Comparison of ENCODE assay signal across 19 mouse cellular contexts in genomic region chr8:94658031-94658430, GRCm38 (mm10). TPM values are rescaled to one million over a fixed set of nuclear protein-coding genes. Genes with fewer than 3 reads are reported as not detected.
DNase-seq lines count a peak whose midpoint lies in the region; ATAC-seq and TF ChIP-seq lines count a peak whose summit lies in the region.
"Had no signal": no experiment of that assay in that cellular context is flagged by ENCODE, and none has a peak within 500 bp of the region (broad histone marks: within the 10 kb centered on the region; RNA-seq: fewer than 3 reads in every experiment).

No protein-coding gene starts in this region.

- no peaks in the 10 kb centered on the region for H3K9me3 ChIP-seq in intestine, postnatal 0 days (ENCODE audit: control insufficient read depth)
- H3K9me3 ChIP-seq in intestine, embryonic 16.5 days (ENCODE audit: control insufficient read depth, low read length): no peaks in the 10 kb centered on the region
- no peaks in the 10 kb centered on the region for H3K9me3 ChIP-seq in lung, embryonic 14.5 days (ENCODE audit: low read depth, low read length)
- no peaks in the 10 kb centered on the region for H3K9me3 ChIP-seq in MEL (replicated peaks; ENCODE audit: insufficient read depth, low read length)
- H3K9me3 ChIP-seq in midbrain, embryonic 15.5 days: no peaks in the 10 kb centered on the region
- H3K9me3 ChIP-seq: heart, embryonic 15.5 days; intestine, embryonic 15.5 days; liver, embryonic 13.5 days; midbrain, embryonic 10.5 days had no signal

- TF ChIP-seq RAD21 in MEL (IDR thresholded peaks at IDR 0.05; ENCODE audit: low read depth, low read length): peak; percentile 54

- no peaks in the 10 kb centered on the region for H3K27me3 ChIP-seq in intestine, postnatal 0 days (replicated peaks; ENCODE audit: control insufficient read depth, insufficient read depth, low read length)
- no peaks in the 10 kb centered on the region for H3K27me3 ChIP-seq in intestine, embryonic 16.5 days (replicated peaks; ENCODE audit: control insufficient read depth, insufficient read depth, low read length)
- H3K27me3 ChIP-seq in lung, embryonic 14.5 days (ENCODE audit: insufficient read depth, low read length): no peaks in the 10 kb centered on the region
- H3K27me3 ChIP-seq in MEL (ENCODE audit: control insufficient read depth in 1 of 2, insufficient read depth in 2 of 2, low read length in 2 of 2): no peaks in the 10 kb centered on the region
- no peaks in the 10 kb centered on the region for H3K27me3 ChIP-seq in midbrain, embryonic 15.5 days (replicated peaks)
- H3K27me3 ChIP-seq: heart, embryonic 15.5 days; intestine, embryonic 15.5 days; liver, embryonic 13.5 days had no signal

- WGBS in intestine, postnatal 0 days: 88% methylated on average over 2 of the region's 2 CpGs
- 95% methylated on average over 2 of the region's 2 CpGs for WGBS in intestine, embryonic 16.5 days
- WGBS in lung, embryonic 14.5 days: 91% methylated on average over 2 of the region's 2 CpGs
- WGBS in midbrain, embryonic 15.5 days: 92% methylated on average over 2 of the region's 2 CpGs

- H3K4me2 ChIP-seq in intestine, postnatal 0 days (replicated peaks; ENCODE audit: low read depth): no peak overlapping the region
- H3K4me2 ChIP-seq in intestine, embryonic 16.5 days (ENCODE audit: low read depth, low read length): no peak overlapping the region
- no peak overlapping the region for H3K4me2 ChIP-seq in lung, embryonic 14.5 days
- no peak overlapping the region for H3K4me2 ChIP-seq in midbrain, embryonic 15.5 days
- H3K4me2 ChIP-seq: heart, embryonic 15.5 days; intestine, embryonic 15.5 days; liver, embryonic 13.5 days had no signal

- no peak overlapping the region for H3K9ac ChIP-seq in intestine, postnatal 0 days (ENCODE audit: low read depth, low read length)
- no peak overlapping the region for H3K9ac ChIP-seq in intestine, embryonic 16.5 days (ENCODE audit: low read depth, low read length)
- H3K9ac ChIP-seq in lung, embryonic 14.5 days: no peak overlapping the region
- no peak overlapping the region for H3K9ac ChIP-seq in MEL (ENCODE audit: control insufficient read depth, low read depth, low read length, poor library complexity, severe bottlenecking)
- no peak overlapping the region for H3K9ac ChIP-seq in midbrain, embryonic 15.5 days
- H3K9ac ChIP-seq: heart, embryonic 15.5 days; intestine, embryonic 15.5 days; liver, embryonic 13.5 days had no signal

- no peak overlapping the region for H3K4me3 ChIP-seq in intestine, postnatal 0 days (ENCODE audit: low read depth, low read length)
- no peak overlapping the region for H3K4me3 ChIP-seq in intestine, embryonic 16.5 days (ENCODE audit: low read length)
- no peak overlapping the region for H3K4me3 ChIP-seq in lung, embryonic 14.5 days (ENCODE audit: low read depth, low read length)
- no peak overlapping the region for H3K4me3 ChIP-seq in MEL (ENCODE audit: control insufficient read depth in 1 of 2, insufficient read depth in 1 of 2, low read depth in 2 of 2, low read length in 2 of 2)
- H3K4me3 ChIP-seq in midbrain, embryonic 15.5 days: no peak overlapping the region
- H3K4me3 ChIP-seq: heart, embryonic 15.5 days; intestine, embryonic 15.5 days; liver, embryonic 13.5 days; midbrain, embryonic 10.5 days had no signal

- peak; percentile 57 for TF ChIP-seq CTCF in intestine, postnatal 0 days (IDR thresholded peaks at IDR 0.05; ENCODE audit: low read depth)
- peak; percentile 28 for TF ChIP-seq CTCF in lung, embryonic 14.5 days (IDR thresholded peaks at IDR 0.05; ENCODE audit: low read depth)
- peak; percentile 44 to 61 (median 48) for TF ChIP-seq CTCF in MEL (IDR thresholded peaks at IDR 0.05 in 2 of 3, conservative IDR thresholded peaks at IDR 0.05 in 1 of 3; ENCODE audit: control insufficient read depth in 1 of 3, insufficient read depth in 1 of 3, low read depth in 2 of 3, low read length in 3 of 3, poor library complexity in 1 of 3, severe bottlenecking in 1 of 3)

- H3K27ac ChIP-seq in intestine, postnatal 0 days (ENCODE audit: low read depth, low read length): no peak overlapping the region
- no peak overlapping the region for H3K27ac ChIP-seq in intestine, embryonic 16.5 days (ENCODE audit: low read length)
- H3K27ac ChIP-seq in lung, embryonic 14.5 days (ENCODE audit: low read depth): no peak overlapping the region
- H3K27ac ChIP-seq in MEL (ENCODE audit: control insufficient read depth, low read depth, low read length): no peak overlapping the region
- H3K27ac ChIP-seq in midbrain, embryonic 15.5 days: no peak overlapping the region
- H3K27ac ChIP-seq: heart, embryonic 15.5 days; intestine, embryonic 15.5 days; liver, embryonic 13.5 days; midbrain, embryonic 10.5 days had no signal

- H3K4me1 ChIP-seq in intestine, postnatal 0 days (replicated peaks; ENCODE audit: control insufficient read depth, insufficient read depth, low read length): no peaks in the 10 kb centered on the region
- H3K4me1 ChIP-seq in intestine, embryonic 16.5 days (ENCODE audit: control insufficient read depth, insufficient read depth, low read length): 0 out of 2 replicates have a peak, but pooled peaks cover 5% of the 10 kb centered on the region
- H3K4me1 ChIP-seq in lung, embryonic 14.5 days (ENCODE audit: insufficient read depth): no peaks in the 10 kb centered on the region
- peaks cover 3 to 14% of the 10 kb centered on the region in 2 experiments for H3K4me1 ChIP-seq in MEL (ENCODE audit: control insufficient read depth in 1 of 2, insufficient read depth in 2 of 2, low read length in 2 of 2)
- H3K4me1 ChIP-seq in midbrain, embryonic 15.5 days: no peaks in the 10 kb centered on the region
- H3K4me1 ChIP-seq: heart, embryonic 15.5 days; midbrain, embryonic 10.5 days had no signal

- TF ChIP-seq EP300 in MEL (IDR thresholded peaks at IDR 0.05; ENCODE audit: low read depth in 1 of 2, low read length in 2 of 2): no peak

- no peak for ATAC-seq in intestine, postnatal 0 days
- no peak for ATAC-seq in intestine, embryonic 16.5 days
- ATAC-seq in lung, embryonic 14.5 days (ENCODE audit: insufficient read depth): no peak
- ATAC-seq in midbrain, embryonic 15.5 days (replicated peaks): no peak
- ATAC-seq: intestine, embryonic 15.5 days had no signal

- DNase-seq in lung, embryonic 14.5 days: no peak
- no peak for DNase-seq in lung, adult 18-20 months
- DNase-seq in MEL (ENCODE audit: low read depth, low spot score): peak; percentile 48
- DNase-seq in induced T-regulatory cell, adult 2 months (ENCODE audit: low read depth): peak; percentile 20
- no peak for DNase-seq in adrenal gland, postnatal 14 days
- DNase-seq: cerebellum, adult 9-10 months; kidney, postnatal 36 days; liver, embryonic 13.5 days; lung, postnatal 36 days; retina, postnatal 1 day; right cerebral cortex, postnatal 4 days; thymus, adult 18-20 months had no signal

- no peaks in the 10 kb centered on the region for H3K79me2 ChIP-seq in MEL (ENCODE audit: control insufficient read depth, insufficient read depth, low read length, poor library complexity)

- TF ChIP-seq POLR2A in MEL (IDR thresholded peaks at IDR 0.05; ENCODE audit: control insufficient read depth in 1 of 2, insufficient read depth in 1 of 2, low read depth in 1 of 2, low read length in 2 of 2, poor library complexity in 1 of 2): no peak

- H3K36me3 ChIP-seq in intestine, postnatal 0 days (ENCODE audit: control insufficient read depth, insufficient read depth): peaks cover 35% of the 10 kb centered on the region
- peaks cover 4% of the 10 kb centered on the region; the same call in 1 of the 2 replicates for H3K36me3 ChIP-seq in intestine, embryonic 16.5 days (ENCODE audit: control insufficient read depth, insufficient read depth, low read length)
- H3K36me3 ChIP-seq in lung, embryonic 14.5 days (ENCODE audit: insufficient read depth): peaks cover 44% of the 10 kb centered on the region
- H3K36me3 ChIP-seq in MEL (ENCODE audit: control insufficient read depth in 1 of 2, insufficient read depth in 2 of 2, low read length in 2 of 2): peaks cover 12 to 14% of the 10 kb centered on the region in 2 experiments
- H3K36me3 ChIP-seq in midbrain, embryonic 15.5 days (replicated peaks): peaks cover 46% of the 10 kb centered on the region

RNA-seq across cellular contexts. Expression of gene Arl2bp, which starts 8.4 kb away (rescaled TPM):
- polyA plus RNA-seq in intestine, postnatal 0 days (2015; fragmentation: Nextera tagmentation; extraction: Ambion mirVana): 78.3 and 79.0 TPM in 2 replicates
- polyA plus RNA-seq in intestine, embryonic 16.5 days (2015; fragmentation: Nextera tagmentation; extraction: Ambion mirVana): 104 and 106 TPM in 2 replicates
- polyA plus RNA-seq in lung, embryonic 14.5 days (2014; fragmentation: Nextera tagmentation; extraction: Ambion mirVana): 68.8 and 78.7 TPM in 2 replicates
- total RNA-seq in MEL (2012; rRNA removed): 43.8 and 46.7 TPM in 2 replicates
- 100 to 1,000 TPM in 1 of 2 experiments, 10 to 100 TPM in 1; 96.1 to 515 TPM for polyA plus RNA-seq in MEL (2012; ENCODE audit: insufficient read depth in 1 of 2, insufficient read length in 2 of 2, low read depth in 1 of 2, low replicate concordance in 2 of 2, missing spikeins in 1 of 2)
- total RNA-seq in adrenal gland, postnatal 14 days (2021): 60.1 and 71.0 TPM in 2 replicates
- polyA plus RNA-seq in midbrain, embryonic 15.5 days (2015; fragmentation: Nextera tagmentation; extraction: Ambion mirVana): 190 and 202 TPM in 2 replicates

RNA-seq across cellular contexts. Expression of gene Pllp, which starts 38.0 kb away (rescaled TPM):
- polyA plus RNA-seq in intestine, postnatal 0 days (2015; fragmentation: Nextera tagmentation; extraction: Ambion mirVana): 25.3 and 26.3 TPM in 2 replicates
- polyA plus RNA-seq in intestine, embryonic 16.5 days (2015; fragmentation: Nextera tagmentation; extraction: Ambion mirVana): 55.6 and 64.0 TPM in 2 replicates
- polyA plus RNA-seq in lung, embryonic 14.5 days (2014; fragmentation: Nextera tagmentation; extraction: Ambion mirVana): 4.2 and 4.4 TPM in 2 replicates
- total RNA-seq in MEL (2012; rRNA removed): not detected in 2 replicates
- polyA plus RNA-seq in MEL (2012; ENCODE audit: insufficient read depth in 1 of 2, insufficient read length in 2 of 2, low read depth in 1 of 2, low replicate concordance in 2 of 2, missing spikeins in 1 of 2): under 1 TPM in 1 of 2 experiments, not detected in 1; 0.06 TPM
- total RNA-seq in adrenal gland, postnatal 14 days (2021): 0.86 and 1.6 TPM in 2 replicates
- polyA plus RNA-seq in midbrain, embryonic 15.5 days (2015; fragmentation: Nextera tagmentation; extraction: Ambion mirVana): 1.5 and 1.6 TPM in 2 replicates
- total RNA-seq: hematopoietic stem cell, adult 5-6 weeks had no signal

RNA-seq across cellular contexts. Expression of gene Fam192a, which starts 56.2 kb away (rescaled TPM):
- 44.5 and 57.0 TPM in 2 replicates for polyA plus RNA-seq in intestine, postnatal 0 days (2015; fragmentation: Nextera tagmentation; extraction: Ambion mirVana)
- polyA plus RNA-seq in intestine, embryonic 16.5 days (2015; fragmentation: Nextera tagmentation; extraction: Ambion mirVana): 50.7 and 56.4 TPM in 2 replicates
- polyA plus RNA-seq in lung, embryonic 14.5 days (2014; fragmentation: Nextera tagmentation; extraction: Ambion mirVana): 51.2 and 52.0 TPM in 2 replicates
- total RNA-seq in MEL (2012; rRNA removed): 43.3 and 46.3 TPM in 2 replicates
- 10 to 100 TPM in 1 of 2 experiments, not detected in 1; 88.1 TPM for polyA plus RNA-seq in MEL (2012; ENCODE audit: insufficient read depth in 1 of 2, insufficient read length in 2 of 2, low read depth in 1 of 2, low replicate concordance in 2 of 2, missing spikeins in 1 of 2)
- total RNA-seq in adrenal gland, postnatal 14 days (2021): 42.3 and 45.9 TPM in 2 replicates
- polyA plus RNA-seq in midbrain, embryonic 15.5 days (2015; fragmentation: Nextera tagmentation; extraction: Ambion mirVana): 75.0 and 75.2 TPM in 2 replicates

RNA-seq across cellular contexts. Expression of gene Rspry1, which starts 56.3 kb away (rescaled TPM):
- polyA plus RNA-seq in intestine, postnatal 0 days (2015; fragmentation: Nextera tagmentation; extraction: Ambion mirVana): 17.5 and 19.1 TPM in 2 replicates
- 27.9 and 29.5 TPM in 2 replicates for polyA plus RNA-seq in intestine, embryonic 16.5 days (2015; fragmentation: Nextera tagmentation; extraction: Ambion mirVana)
- 34.2 and 35.0 TPM in 2 replicates for polyA plus RNA-seq in lung, embryonic 14.5 days (2014; fragmentation: Nextera tagmentation; extraction: Ambion mirVana)
- 32.2 and 34.1 TPM in 2 replicates for total RNA-seq in MEL (2012; rRNA removed)
- 10 to 100 TPM in 1 of 2 experiments, not detected in 1; 24.5 TPM for polyA plus RNA-seq in MEL (2012; ENCODE audit: insufficient read depth in 1 of 2, insufficient read length in 2 of 2, low read depth in 1 of 2, low replicate concordance in 2 of 2, missing spikeins in 1 of 2)
- total RNA-seq in adrenal gland, postnatal 14 days (2021): 20.5 and 21.7 TPM in 2 replicates
- polyA plus RNA-seq in midbrain, embryonic 15.5 days (2015; fragmentation: Nextera tagmentation; extraction: Ambion mirVana): 53.3 and 56.1 TPM in 2 replicates

Comparison
In these comparisons a context has a peak if more than half of its experiments do, and no peak if none do; other contexts are left out.
1. DNase-seq: peak in MEL (single experiment) and induced T-regulatory cell, adult 2 months (single experiment); none in lung, embryonic 14.5 days (single experiment), lung, adult 18-20 months (0 of 2) and adrenal gland, postnatal 14 days (single experiment).
2. Peak in every context shown above with its lines, with median percentiles within 50 percentile points of each other: CTCF ChIP-seq.